Comparison of ENCODE assay signal across 27 mouse cellular contexts in the genomic region with DNA sequence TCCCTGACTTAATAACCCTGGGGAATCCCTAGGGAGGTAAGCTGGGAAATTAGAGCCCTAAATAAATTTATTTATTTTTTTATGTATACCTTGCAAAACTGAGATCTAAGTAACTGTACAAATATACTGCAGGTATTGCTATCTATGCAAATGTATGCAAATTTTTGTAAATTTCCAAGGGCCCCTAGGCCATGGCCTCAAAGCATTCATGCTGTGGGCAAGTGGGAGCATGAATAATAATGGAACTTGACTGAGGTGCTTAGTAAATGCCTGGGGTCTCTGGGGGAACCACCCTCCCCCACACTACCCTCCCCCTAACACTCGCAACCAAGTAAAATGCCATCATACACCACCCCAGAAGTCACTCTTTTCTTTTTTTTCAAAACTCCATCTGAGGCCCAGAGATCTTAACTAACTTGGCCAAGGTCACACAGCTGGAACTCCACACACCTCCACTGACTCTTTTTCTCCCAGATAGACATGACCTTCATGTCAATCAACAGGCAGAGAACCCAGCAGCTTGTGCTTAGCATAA. TPM values are rescaled to one million over a fixed set of nuclear protein-coding genes. Genes with fewer than 3 reads are reported as not detected.
"Had no signal": no experiment of that assay in that cellular context is flagged by ENCODE, and none has a peak within 500 bp of the region (broad histone marks: within the 10 kb centered on the region; RNA-seq: fewer than 3 reads in every experiment).

No protein-coding gene starts in this region.

- ATAC-seq: midbrain, embryonic 13.5 days; midbrain, embryonic 16.5 days had no signal

- DNase-seq: lung, adult 18-20 months; lung, embryonic 14.5 days; lung, postnatal 10 days; lung, postnatal 4 days; retina, postnatal 1 day; right cerebral cortex, adult 18-20 months; right cerebral cortex, postnatal 25 days; right cerebral cortex, postnatal 4 days; spleen, adult 18-20 months; thymus, adult 18-20 months; thymus, postnatal 14 days; thymus, postnatal 36 days had no signal

- H3K4me2 ChIP-seq: lung, embryonic 14.5 days; midbrain, embryonic 13.5 days; neural tube, embryonic 13.5 days; neural tube, embryonic 15.5 days had no signal

- H3K4me3 ChIP-seq: midbrain, embryonic 10.5 days; midbrain, embryonic 13.5 days; myocyte; neural tube, embryonic 13.5 days; neural tube, embryonic 15.5 days had no signal

- H3K27me3 ChIP-seq: midbrain, embryonic 13.5 days; neural tube, embryonic 13.5 days; neural tube, embryonic 15.5 days had no signal

- H3K27ac ChIP-seq: midbrain, embryonic 10.5 days; midbrain, embryonic 13.5 days; neural tube, embryonic 13.5 days; neural tube, embryonic 15.5 days had no signal

- H3K9ac ChIP-seq: lung, embryonic 14.5 days; midbrain, embryonic 13.5 days; neural tube, embryonic 13.5 days; neural tube, embryonic 15.5 days had no signal

- H3K4me1 ChIP-seq: midbrain, embryonic 10.5 days; midbrain, embryonic 13.5 days; neural tube, embryonic 13.5 days; neural tube, embryonic 15.5 days had no signal

- H3K9me3 ChIP-seq: midbrain, embryonic 10.5 days; neural tube, embryonic 15.5 days had no signal

- H3K36me3 ChIP-seq: midbrain, embryonic 10.5 days; midbrain, embryonic 13.5 days; neural tube, embryonic 13.5 days; neural tube, embryonic 15.5 days had no signal

RNA-seq across cellular contexts. Expression of a gene that starts 40.0 kb away (rescaled TPM):
- total RNA-seq: megakaryocyte, adult 5-6 weeks; megakaryocyte-erythroid progenitor cell, adult 5-6 weeks had no signal
- polyA plus RNA-seq: liver, embryonic 16.5 days; lung, embryonic 14.5 days; lung, embryonic 16.5 days; midbrain, embryonic 10.5 days; midbrain, embryonic 13.5 days; midbrain, embryonic 16.5 days; myocyte; neural tube, embryonic 11.5 days; neural tube, embryonic 13.5 days; neural tube, embryonic 15.5 days; small intestine, adult 2 months; stomach, embryonic 14.5 days; stomach, embryonic 16.5 days; thymus, postnatal 0 days had no signal
